Mouse (Mus musculus) forebrain, embryonic 12.5 days (tissue): ENCODE measurements around the gene Sgk1. TPM values are rescaled to one million over a fixed set of nuclear protein-coding genes. Genes with fewer than 3 reads are reported as not detected.

Source experiments
- ATAC-seq: fragments of 200-750 bp; cut with Nextera tagmentation; 2 replicates; pipeline ENCODE4 v1.8.0; 2017; ENCODE audit warnings: moderate TSS enrichment; ENCODE audit not compliant: low FRiP score
- H3K27ac ChIP-seq: fragments of 300-500 bp; sonication (generic); 2 replicates; pipeline ENCODE4 v1.5.1; 2016; ENCODE audit warnings: mild to moderate bottlenecking
- H3K27me3 ChIP-seq: fragments of 300-500 bp; sonication (generic); 2 replicates; pipeline ENCODE4 v1.6.1; 2016; ENCODE audit warnings: mild to moderate bottlenecking
- H3K36me3 ChIP-seq: fragments of 300-500 bp; sonication (generic); replicated peaks from 2 replicates; pipeline ENCODE4 v1.6.1; 2016; ENCODE audit warnings: mild to moderate bottlenecking
- H3K4me1 ChIP-seq: fragments of 300-500 bp; sonication (generic); 2 replicates; pipeline ENCODE4 v1.6.1; 2016
- H3K4me2 ChIP-seq: fragments of 300-500 bp; sonication (generic); 2 replicates; pipeline ENCODE4 v1.6.1; 2016; ENCODE audit warnings: mild to moderate bottlenecking, moderate library complexity
- H3K4me3 ChIP-seq: fragments of 300-500 bp; sonication (generic); replicated peaks from 2 replicates; pipeline ENCODE4 v1.5.1; 2016; ENCODE audit warnings: mild to moderate bottlenecking
- H3K9ac ChIP-seq: fragments of 300-500 bp; sonication (generic); 2 replicates; pipeline ENCODE4 v1.6.1; 2016; ENCODE audit warnings: mild to moderate bottlenecking
- H3K9me3 ChIP-seq: fragments of 300-500 bp; sonication (generic); 2 replicates; pipeline ENCODE4 v1.6.1; 2016
- WGBS: fragments of 180-500 bp; shearing (Covaris S2); methylation state at CpG from one replicate; pipeline ENCODE4 v1.1.7; 2016; 5-methylcytosine and 5-hydroxymethylcytosine counted together
- polyA plus RNA-seq: library from polyadenylated mRNA; unstranded; fragments of >200 nt; fragmentation: Nextera tagmentation; extraction: Ambion mirVana; gene quantifications from 2 replicates; pipeline ENCODE4 v1.2.1, GENCODE M21; 2016

Sgk1 gene
- polyA plus RNA-seq, 1 experiment from 2014 or later: 23.7 TPM

DNA sequence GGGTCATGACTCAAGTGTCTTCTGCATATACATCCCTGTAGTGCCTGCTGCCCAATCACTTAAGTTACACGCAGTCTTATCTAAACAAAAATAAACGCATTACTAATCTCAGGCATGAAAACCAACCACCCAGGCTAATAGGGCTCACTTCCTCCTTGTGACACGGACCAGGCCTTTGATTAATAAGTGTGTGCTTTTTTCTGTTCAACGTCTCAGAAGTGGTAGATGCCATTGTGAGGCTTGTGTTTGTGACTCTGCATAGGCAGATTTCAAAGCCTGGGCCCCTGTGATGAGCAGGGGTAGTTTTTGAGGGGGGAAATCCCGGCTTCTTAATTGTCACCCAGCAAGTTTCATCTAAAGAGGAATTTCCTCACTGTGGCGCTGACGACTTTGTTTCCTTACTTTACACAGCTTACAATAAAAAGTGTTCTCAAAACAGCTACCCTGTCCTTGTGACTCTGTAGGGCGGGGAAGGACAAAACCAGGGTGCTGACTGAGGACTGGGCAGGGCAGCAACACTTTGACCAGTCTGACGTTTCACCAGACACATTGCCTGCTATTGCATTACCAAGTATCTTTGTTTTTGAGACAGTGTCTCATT lies 64.9 kb downstream of the Sgk1 start:
- H3K27ac ChIP-seq: no peak overlapping the region

DNA sequence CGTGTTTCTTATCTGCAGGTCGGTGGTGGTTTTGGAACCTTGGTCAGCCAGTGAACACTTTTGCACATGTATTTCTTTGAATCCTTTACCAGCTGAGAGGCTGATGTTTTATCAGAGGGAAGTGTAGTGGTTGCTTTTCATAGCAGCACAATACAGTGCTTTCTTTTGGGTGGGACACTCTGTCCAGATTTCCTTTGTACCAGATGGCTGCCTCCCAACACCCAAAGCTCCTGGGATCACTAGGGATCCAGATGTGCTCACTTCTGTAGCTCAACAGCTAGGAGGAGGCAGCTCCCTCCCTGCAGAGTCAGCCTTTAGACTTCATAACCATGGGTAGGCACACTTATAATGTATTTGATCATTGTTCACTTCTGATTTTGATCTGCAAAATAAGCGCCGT lies 70.5 kb downstream of the Sgk1 start:
- Histone ChIP-seq H3K4me2 (no peak overlapping the region), H3K9ac (no peak overlapping the region), H3K36me3 (no peaks in the 10 kb centered on the region), H3K4me3 (no peak overlapping the region), H3K4me1 (no peaks in the 10 kb centered on the region), H3K27me3 (no peaks in the 10 kb centered on the region), H3K9me3 (no peaks in the 10 kb centered on the region), H3K27ac (no peak overlapping the region)
- ATAC-seq: no peak
- 90% methylated on average over 4 of the region's 4 CpGs for WGBS

More for the DNA sequence above, 64.9 kb downstream of the Sgk1 start:
- H3K27me3 ChIP-seq: no peaks in the 10 kb centered on the region
- no peak overlapping the region for H3K9ac ChIP-seq
- no peak overlapping the region for H3K4me2 ChIP-seq
- H3K36me3 ChIP-seq: no peaks in the 10 kb centered on the region
- H3K9me3 ChIP-seq: no peaks in the 10 kb centered on the region
- no peak for ATAC-seq
- no peak overlapping the region for H3K4me3 ChIP-seq
- 82% methylated on average over 9 of the region's 9 CpGs for WGBS
- no peaks in the 10 kb centered on the region for H3K4me1 ChIP-seq

DNA sequence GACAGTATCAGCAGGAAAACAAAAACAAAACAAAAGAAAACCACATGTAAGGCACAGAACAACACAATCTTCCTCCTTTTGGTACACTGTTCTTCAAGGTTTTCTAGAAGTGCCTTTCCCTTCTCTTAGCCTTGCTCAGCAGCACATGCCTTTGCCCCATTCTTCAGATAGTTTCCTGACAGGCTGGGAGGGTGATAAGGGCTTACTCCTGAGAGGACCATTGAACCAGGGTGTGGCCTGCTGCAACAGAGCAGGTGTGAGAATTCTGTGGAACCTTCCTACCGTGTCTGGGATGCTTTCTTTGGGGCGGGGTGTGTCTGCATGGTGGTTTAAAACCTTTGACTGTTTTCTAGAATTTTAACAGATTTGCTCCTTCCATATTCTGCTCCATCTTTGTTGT lies 79.1 kb downstream of the Sgk1 start:
- ATAC-seq: no peak
- Histone ChIP-seq H3K27me3 (no peaks in the 10 kb centered on the region), H3K4me1 (no peaks in the 10 kb centered on the region), H3K4me2 (no peak overlapping the region), H3K27ac (no peak overlapping the region), H3K36me3 (no peaks in the 10 kb centered on the region), H3K4me3 (no peak overlapping the region), H3K9ac (no peak overlapping the region), H3K9me3 (no peaks in the 10 kb centered on the region)
- WGBS: 91% methylated on average over 2 of the region's 2 CpGs

- no peaks in the 10 kb centered on the region for H3K9me3 ChIP-seq
- no peaks in the 10 kb centered on the region for H3K27me3 ChIP-seq
- H3K4me3 ChIP-seq: no peak overlapping the region
- no peaks in the 10 kb centered on the region for H3K36me3 ChIP-seq
- H3K27ac ChIP-seq: no peak overlapping the region
- H3K4me1 ChIP-seq: no peaks in the 10 kb centered on the region
- H3K4me2 ChIP-seq: no peak overlapping the region
- WGBS: 78% methylated on average over 7 of the region's 7 CpGs
- no peak for ATAC-seq
- no peak overlapping the region for H3K9ac ChIP-seq
These were observed 81.0 kb downstream of the Sgk1 start for GRCm38 (mm10) chr10:21963005-21963404.

- Histone ChIP-seq H3K9me3 (no peaks in the 10 kb centered on the region), H3K36me3 (no peaks in the 10 kb centered on the region), H3K4me1 (no peaks in the 10 kb centered on the region), H3K4me2 (no peak overlapping the region), H3K27ac (no peak overlapping the region), H3K4me3 (no peak overlapping the region), H3K27me3 (no peaks in the 10 kb centered on the region), H3K9ac (no peak overlapping the region)
- ATAC-seq: no peak
- WGBS: 91% methylated on average over 11 of the region's 11 CpGs
These were observed 91.7 kb downstream of the Sgk1 start for GRCm38 (mm10) chr10:21973676-21974075.

- H3K27ac ChIP-seq: no peak overlapping the region
- H3K4me2 ChIP-seq: no peak overlapping the region
- WGBS: 91% methylated on average over 3 of the region's 3 CpGs
- ATAC-seq: no peak
- no peak overlapping the region for H3K4me3 ChIP-seq
- H3K27me3 ChIP-seq: no peaks in the 10 kb centered on the region
- no peak overlapping the region for H3K9ac ChIP-seq
- no peaks in the 10 kb centered on the region for H3K4me1 ChIP-seq
- H3K9me3 ChIP-seq: no peaks in the 10 kb centered on the region
- H3K36me3 ChIP-seq: no peaks in the 10 kb centered on the region
These were observed 92.8 kb downstream of the Sgk1 start for GRCm38 (mm10) chr10:21974801-21975200.

- Histone ChIP-seq H3K27me3 (no peaks in the 10 kb centered on the region), H3K4me1 (no peaks in the 10 kb centered on the region), H3K9ac (no peak overlapping the region), H3K36me3 (no peaks in the 10 kb centered on the region), H3K4me3 (no peak overlapping the region), H3K4me2 (no peak overlapping the region), H3K9me3 (no peaks in the 10 kb centered on the region), H3K27ac (no peak overlapping the region)
- 88% methylated on average over 6 of the region's 6 CpGs for WGBS
- ATAC-seq: no peak
These were observed 93.4 kb downstream of the Sgk1 start for GRCm38 (mm10) chr10:21975384-21975783.

- Histone ChIP-seq H3K4me1 (no peaks in the 10 kb centered on the region), H3K36me3 (no peaks in the 10 kb centered on the region), H3K27ac (no peak overlapping the region), H3K9me3 (no peaks in the 10 kb centered on the region), H3K4me3 (no peak overlapping the region), H3K27me3 (no peaks in the 10 kb centered on the region), H3K4me2 (no peak overlapping the region), H3K9ac (no peak overlapping the region)
- ATAC-seq: no peak
- WGBS: 94% methylated on average over 5 of the region's 5 CpGs
These were observed 94.3 kb downstream of the Sgk1 start for GRCm38 (mm10) chr10:21976253-21976652.

DNA sequence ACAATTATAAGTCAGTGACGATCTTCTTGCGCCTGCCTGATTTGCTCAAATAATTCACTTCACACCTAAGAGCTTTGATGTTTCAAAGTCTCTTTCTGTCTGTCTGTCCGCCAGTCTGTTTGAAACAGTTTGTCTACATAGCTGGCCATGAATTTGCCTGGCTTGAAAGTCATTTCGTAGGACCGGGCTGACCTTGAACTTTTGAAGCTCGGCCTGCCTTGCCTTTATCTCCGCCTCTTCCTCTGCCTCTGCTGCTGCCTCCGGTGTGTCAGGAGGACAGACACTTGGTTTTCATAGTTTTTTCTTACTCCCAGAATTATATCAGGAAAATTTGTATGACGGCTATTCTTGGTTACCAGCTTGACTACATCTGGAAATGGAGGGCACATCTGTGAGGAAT lies 96.4 kb downstream of the Sgk1 start:
- H3K9me3 ChIP-seq: no peaks in the 10 kb centered on the region
- WGBS: 91% methylated on average over 9 of the region's 9 CpGs
- H3K27ac ChIP-seq: no peak overlapping the region
- H3K4me1 ChIP-seq: no peaks in the 10 kb centered on the region
- H3K27me3 ChIP-seq: no peaks in the 10 kb centered on the region
- H3K36me3 ChIP-seq: no peaks in the 10 kb centered on the region
- ATAC-seq: no peak
- H3K4me2 ChIP-seq: no peak overlapping the region
- no peak overlapping the region for H3K9ac ChIP-seq
- H3K4me3 ChIP-seq: no peak overlapping the region

DNA sequence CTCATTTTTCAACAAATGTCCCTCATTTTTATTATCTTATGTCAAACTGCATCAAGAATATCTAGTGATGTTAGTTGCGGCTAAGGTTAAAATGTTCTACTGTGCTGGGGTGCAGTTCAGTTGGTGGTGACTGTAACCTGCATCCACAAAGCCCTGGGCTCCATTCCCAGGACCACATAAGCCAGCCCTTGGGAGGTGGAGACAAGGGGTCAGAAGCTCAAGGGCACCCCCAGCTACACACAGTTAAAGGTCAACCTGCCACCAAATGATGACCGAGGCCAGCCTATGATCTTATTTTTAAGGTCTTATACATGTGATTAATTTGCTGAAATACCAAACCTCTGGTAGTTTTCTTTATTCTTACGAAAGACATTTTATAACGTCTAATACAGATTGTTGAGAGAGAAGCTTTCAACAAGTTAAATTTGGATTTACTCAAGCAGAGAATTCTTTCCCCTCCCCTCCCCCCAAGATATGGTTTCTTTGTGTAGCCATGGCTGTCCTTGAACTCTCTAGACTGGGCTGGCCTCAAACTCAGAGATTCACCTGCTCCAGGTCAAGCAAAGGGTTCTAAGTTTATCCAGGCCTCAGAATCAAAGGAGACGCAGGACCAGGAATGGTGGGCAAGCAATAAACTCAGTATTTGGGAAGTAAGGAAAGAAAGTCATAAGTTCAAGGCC lies 97.4 kb downstream of the Sgk1 start:
- no peak for ATAC-seq
- WGBS: 89% methylated on average over 5 of the region's 5 CpGs

DNA sequence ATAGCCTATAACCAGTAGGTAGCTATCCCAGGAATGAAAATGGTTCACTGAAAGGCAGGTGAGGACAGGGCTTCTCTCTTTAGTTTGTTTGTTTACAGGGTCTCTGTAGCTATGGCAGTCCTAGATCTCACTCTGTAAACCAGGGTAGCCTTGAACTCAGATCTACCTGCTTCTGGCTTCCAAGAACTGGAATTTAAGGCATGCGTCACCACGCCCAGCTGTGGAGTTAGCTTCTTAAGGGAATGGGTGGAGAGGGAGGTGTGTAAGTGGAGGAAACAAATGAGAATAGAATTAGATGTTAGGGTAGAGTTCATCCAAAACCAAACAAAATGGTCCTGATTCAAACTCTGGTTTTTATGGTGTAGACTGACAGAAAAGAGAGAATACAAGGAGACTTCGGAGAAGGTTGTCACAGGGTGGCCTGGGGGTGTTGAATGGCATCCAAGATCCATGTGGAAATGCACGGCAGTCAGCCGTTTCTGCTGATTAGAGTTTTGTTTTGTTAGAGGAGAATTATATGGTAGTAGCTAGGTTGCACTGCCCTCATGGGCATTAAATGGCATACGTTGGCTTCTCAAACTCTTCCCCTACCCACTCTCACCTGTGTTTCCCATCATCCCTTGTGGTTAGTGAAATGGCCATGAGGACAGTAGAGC lies 98.9 kb downstream of the Sgk1 start:
- Histone ChIP-seq H3K9me3 (no peaks in the 10 kb centered on the region), H3K4me3 (no peak overlapping the region), H3K27ac (no peak overlapping the region), H3K9ac (no peak overlapping the region), H3K4me2 (no peak overlapping the region), H3K27me3 (no peaks in the 10 kb centered on the region), H3K4me1 (no peaks in the 10 kb centered on the region), H3K36me3 (no peaks in the 10 kb centered on the region)
- WGBS: 89% methylated on average over 6 of the region's 6 CpGs
- no peak for ATAC-seq

More for the DNA sequence above, 97.4 kb downstream of the Sgk1 start:
- Histone ChIP-seq H3K9ac (no peak overlapping the region), H3K4me3 (no peak overlapping the region), H3K27me3 (no peaks in the 10 kb centered on the region), H3K36me3 (no peaks in the 10 kb centered on the region), H3K9me3 (no peaks in the 10 kb centered on the region), H3K4me1 (no peaks in the 10 kb centered on the region), H3K4me2 (no peak overlapping the region), H3K27ac (no peak overlapping the region)

- H3K4me1 ChIP-seq: no peaks in the 10 kb centered on the region
- no peak for ATAC-seq
- no peak overlapping the region for H3K4me2 ChIP-seq
- no peak overlapping the region for H3K4me3 ChIP-seq
- 83% methylated on average over 2 of the region's 2 CpGs for WGBS
- H3K27ac ChIP-seq: no peak overlapping the region
- H3K9ac ChIP-seq: no peak overlapping the region
- H3K36me3 ChIP-seq: no peaks in the 10 kb centered on the region
- no peaks in the 10 kb centered on the region for H3K27me3 ChIP-seq
- no peaks in the 10 kb centered on the region for H3K9me3 ChIP-seq
These were observed 100.3 kb downstream of the Sgk1 start for GRCm38 (mm10) chr10:21982303-21982702.

- WGBS: 71% methylated on average over 5 of the region's 5 CpGs
- Histone ChIP-seq H3K4me2 (no peak overlapping the region), H3K27ac (no peak overlapping the region), H3K36me3 (no peaks in the 10 kb centered on the region), H3K27me3 (peaks cover 21% of the 10 kb centered on the region), H3K4me3 (no peak overlapping the region), H3K4me1 (peaks cover 16% of the 10 kb centered on the region), H3K9ac (no peak overlapping the region), H3K9me3 (no peaks in the 10 kb centered on the region)
- ATAC-seq: no peak
These were observed 106.5 kb downstream of the Sgk1 start for GRCm38 (mm10) chr10:21988489-21988888.
